Mouse (Mus musculus) midbrain, embryonic 10.5 days (tissue): ENCODE measurements around the gene Pop4. TPM values are rescaled to one million over a fixed set of nuclear protein-coding genes. Genes with fewer than 3 reads are reported as not detected.
"Not testable (repeated sequence)": the region's sequence is repeated elsewhere in the genome, so short reads cannot be mapped to it uniquely, and the experiment has no call there.

ENCODE experiments used
- DNase-seq: peaks from one replicate; pipeline ENCODE4 v3.0.0-alpha.2; 2017; ENCODE audit warnings: low spot score
- H3K27ac ChIP-seq: fragments of 300-500 bp; sonication (generic); replicated peaks from 2 replicates; pipeline ENCODE4 v1.5.1; 2016; ENCODE audit warnings: mild to moderate bottlenecking
- H3K27me3 ChIP-seq: fragments of 300-500 bp; sonication (generic); 2 replicates; pipeline ENCODE4 v1.6.1; 2016; ENCODE audit warnings: low read depth, mild to moderate bottlenecking; ENCODE audit not compliant: poor library complexity, severe bottlenecking
- H3K36me3 ChIP-seq: fragments of 300-500 bp; sonication (generic); 2 replicates; pipeline ENCODE4 v1.6.1; 2016; ENCODE audit warnings: mild to moderate bottlenecking, moderate library complexity
- H3K4me1 ChIP-seq: fragments of 300-500 bp; sonication (generic); 2 replicates; pipeline ENCODE4 v1.6.1; 2016
- H3K4me3 ChIP-seq: fragments of 300-500 bp; sonication (generic); 2 replicates; pipeline ENCODE4 v1.5.1; 2016; ENCODE audit warnings: mild to moderate bottlenecking, moderate library complexity
- H3K9me3 ChIP-seq: fragments of 300-500 bp; sonication (generic); replicated peaks from 2 replicates; pipeline ENCODE4 v1.6.1; 2016; ENCODE audit warnings: mild to moderate bottlenecking
- WGBS: fragments of 180-500 bp; shearing (Covaris S2); methylation state at CpG from one replicate; pipeline ENCODE4 v1.1.7; 2016; 5-methylcytosine and 5-hydroxymethylcytosine counted together
- polyA plus RNA-seq: library from polyadenylated mRNA; unstranded; fragments of >200 nt; fragmentation: Nextera tagmentation; extraction: Ambion mirVana; gene quantifications from 2 replicates; pipeline ENCODE4 v1.2.1, GENCODE M21; 2016

The Pop4 gene
- polyA plus RNA-seq = 95.8 and 96.1 TPM in 2 replicates

GRCm38 (mm10) chr7:38270703-38271510 lies at the start of gene Pop4:
Gene Pop4 (minus strand): TSS chr7:38271423.
- H3K4me3 ChIP-seq = peak within 1 kb of the TSS; percentile 83
- no peaks in the 10 kb centered on the region for H3K9me3 ChIP-seq
- peak; percentile 91 for DNase-seq
- peak within 1 kb of the TSS; percentile 89 for H3K27ac ChIP-seq
- peaks cover 29% of the 10 kb centered on the region for H3K36me3 ChIP-seq
- peaks cover 17% of the 10 kb centered on the region for H3K4me1 ChIP-seq
- under 1% methylated on average over 38 of the region's 38 CpGs for WGBS
- H3K27me3 ChIP-seq = no peaks in the 10 kb centered on the region

GRCm38 (mm10) chr7:38320641-38321040 lies 49.4 kb upstream of the Pop4 start:
- no peaks in the 10 kb centered on the region for H3K4me1 ChIP-seq
- WGBS = 85% methylated on average over 2 of the region's 2 CpGs
- H3K27me3 ChIP-seq = no peaks in the 10 kb centered on the region
- H3K36me3 ChIP-seq = no peaks in the 10 kb centered on the region
- H3K27ac ChIP-seq = no peak overlapping the region
- H3K9me3 ChIP-seq = no peaks in the 10 kb centered on the region
- DNase-seq = no peak
- no peak overlapping the region for H3K4me3 ChIP-seq

GRCm38 (mm10) chr7:38282192-38282591 lies 11.0 kb upstream of the Pop4 start:
- 23% methylated on average over 4 of the region's 4 CpGs for WGBS
- not testable (repeated sequence) for H3K4me1 ChIP-seq, H3K4me3 ChIP-seq, DNase-seq, H3K36me3 ChIP-seq, H3K27ac ChIP-seq, H3K9me3 ChIP-seq, H3K27me3 ChIP-seq

GRCm38 (mm10) chr7:38272551-38272950 lies 1.3 kb upstream of the Pop4 start:
- Histone ChIP-seq H3K36me3 (peaks cover 13% of the 10 kb centered on the region), H3K4me1 (peaks cover 17% of the 10 kb centered on the region), H3K4me3 (no peak overlapping the region), H3K27ac (no peak overlapping the region), H3K27me3 (no peaks in the 10 kb centered on the region), H3K9me3 (no peaks in the 10 kb centered on the region)
- no peak for DNase-seq

GRCm38 (mm10) chr7:38271859-38272258 lies 636 bp upstream of the Pop4 start:
- H3K27me3 ChIP-seq = no peaks in the 10 kb centered on the region
- DNase-seq = no peak
- H3K27ac ChIP-seq = no peak overlapping the region
- H3K4me3 ChIP-seq = peak overlapping the region; percentile 83
- peaks cover 20% of the 10 kb centered on the region for H3K36me3 ChIP-seq
- peaks cover 17% of the 10 kb centered on the region for H3K4me1 ChIP-seq
- no peaks in the 10 kb centered on the region for H3K9me3 ChIP-seq
- WGBS = 19% methylated on average over 4 of the region's 4 CpGs

GRCm38 (mm10) chr7:38271511-38271811 lies 238 bp upstream of the Pop4 start:
- DNase-seq = no peak
- Histone ChIP-seq H3K9me3 (no peaks in the 10 kb centered on the region), H3K4me1 (peaks cover 17% of the 10 kb centered on the region), H3K36me3 (peaks cover 24% of the 10 kb centered on the region), H3K27ac (peak overlapping the region; percentile 89), H3K27me3 (no peaks in the 10 kb centered on the region), H3K4me3 (peak overlapping the region; percentile 83)
- 1% methylated on average over 11 of the region's 11 CpGs for WGBS

GRCm38 (mm10) chr7:38267006-38267680 lies 4.1 kb downstream of the Pop4 start:
- peaks cover 17% of the 10 kb centered on the region for H3K4me1 ChIP-seq
- H3K27me3 ChIP-seq = no peaks in the 10 kb centered on the region
- no peak overlapping the region for H3K27ac ChIP-seq
- H3K4me3 ChIP-seq = no peak overlapping the region
- no peaks in the 10 kb centered on the region for H3K9me3 ChIP-seq
- H3K36me3 ChIP-seq = peaks cover 67% of the 10 kb centered on the region
- WGBS = 92% methylated on average over 8 of the region's 8 CpGs
- DNase-seq = peak; percentile 48

- Histone ChIP-seq H3K27me3 (no peaks in the 10 kb centered on the region), H3K27ac (no peak overlapping the region), H3K4me3 (no peak overlapping the region), H3K36me3 (peaks cover 66% of the 10 kb centered on the region), H3K4me1 (no peaks in the 10 kb centered on the region), H3K9me3 (no peaks in the 10 kb centered on the region)
- 95% methylated on average over 5 of the region's 5 CpGs for WGBS
- DNase-seq = no peak
Measured at GRCm38 (mm10) chr7:38262406-38262805, 8.8 kb downstream of the Pop4 start.

GRCm38 (mm10) chr7:38259631-38260030 lies 11.6 kb downstream of the Pop4 start:
- H3K36me3 ChIP-seq = peaks cover 39% of the 10 kb centered on the region
- 86% methylated on average over 2 of the region's 2 CpGs for WGBS
- no peak overlapping the region for H3K4me3 ChIP-seq
- no peak for DNase-seq
- H3K27ac ChIP-seq = no peak overlapping the region
- no peaks in the 10 kb centered on the region for H3K9me3 ChIP-seq
- H3K27me3 ChIP-seq = no peaks in the 10 kb centered on the region
- no peaks in the 10 kb centered on the region for H3K4me1 ChIP-seq

- no peaks in the 10 kb centered on the region for H3K4me1 ChIP-seq
- DNase-seq = no peak
- H3K36me3 ChIP-seq = no peaks in the 10 kb centered on the region
- no peaks in the 10 kb centered on the region for H3K27me3 ChIP-seq
- no peak overlapping the region for H3K27ac ChIP-seq
- no peaks in the 10 kb centered on the region for H3K9me3 ChIP-seq
- no peak overlapping the region for H3K4me3 ChIP-seq
Measured at GRCm38 (mm10) chr7:38253441-38253840, 17.8 kb downstream of the Pop4 start.

GRCm38 (mm10) chr7:38251494-38252216 lies 19.6 kb downstream of the Pop4 start:
- no peak overlapping the region for H3K4me3 ChIP-seq
- no peaks in the 10 kb centered on the region for H3K9me3 ChIP-seq
- no peaks in the 10 kb centered on the region for H3K4me1 ChIP-seq
- H3K36me3 ChIP-seq = no peaks in the 10 kb centered on the region
- H3K27ac ChIP-seq = no peak overlapping the region
- 71% methylated on average over 5 of the region's 5 CpGs for WGBS
- DNase-seq = no peak
- H3K27me3 ChIP-seq = no peaks in the 10 kb centered on the region

- no peaks in the 10 kb centered on the region for H3K27me3 ChIP-seq
- H3K4me1 ChIP-seq = no peaks in the 10 kb centered on the region
- no peaks in the 10 kb centered on the region for H3K9me3 ChIP-seq
- H3K4me3 ChIP-seq = no peak overlapping the region
- no peak for DNase-seq
- no peaks in the 10 kb centered on the region for H3K36me3 ChIP-seq
- 75% methylated on average over 4 of the region's 4 CpGs for WGBS
- no peak overlapping the region for H3K27ac ChIP-seq
Measured at GRCm38 (mm10) chr7:38242417-38242816, 28.8 kb downstream of the Pop4 start.

- Histone ChIP-seq H3K9me3 (no peaks in the 10 kb centered on the region), H3K4me3 (no peak overlapping the region), H3K36me3 (no peaks in the 10 kb centered on the region), H3K27ac (no peak overlapping the region), H3K27me3 (no peaks in the 10 kb centered on the region), H3K4me1 (no peaks in the 10 kb centered on the region)
- no peak for DNase-seq
Measured at GRCm38 (mm10) chr7:38237140-38237539, 34.1 kb downstream of the Pop4 start.
